In the genomic region with DNA sequence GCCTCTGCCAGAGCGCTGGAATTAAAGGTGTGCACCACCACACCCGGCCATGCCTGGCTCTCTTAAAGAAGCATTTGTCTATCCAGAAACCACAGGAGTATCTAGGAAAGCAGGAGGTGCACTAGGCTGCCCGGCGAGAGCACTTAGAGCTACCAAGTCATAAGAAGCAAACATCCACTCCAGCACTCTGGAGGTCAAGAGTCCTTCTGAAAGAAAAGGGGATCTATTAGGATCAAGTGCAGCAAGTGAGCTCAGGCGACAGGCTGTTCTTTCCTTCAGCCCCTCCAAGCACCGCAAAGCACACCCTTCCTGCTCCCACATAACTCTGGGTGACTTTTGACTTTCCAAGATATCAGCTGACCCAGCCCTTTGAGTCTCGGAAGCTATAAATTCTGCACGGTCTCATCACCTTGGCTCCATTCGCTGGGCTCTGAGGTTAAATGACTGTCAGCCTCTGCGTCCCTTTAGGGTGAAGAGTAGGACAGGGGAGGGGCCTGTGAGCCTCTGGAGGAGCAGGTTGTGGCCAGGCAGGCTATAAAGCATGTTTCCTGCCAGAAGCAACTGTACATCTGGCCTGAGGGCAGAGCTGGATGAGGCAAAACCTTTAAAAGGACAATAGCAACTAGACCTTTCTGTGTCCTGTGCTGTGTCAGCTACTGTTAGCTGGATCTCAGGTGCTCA, we compare ENCODE assay signal across 21 mouse cellular contexts. TPM values are rescaled to one million over a fixed set of nuclear protein-coding genes. Genes with fewer than 3 reads are reported as not detected.
A peak's percentile ranks its signal among the peaks of the same experiment; 100 is the strongest.
DNase-seq lines count a peak whose midpoint lies in the region; ATAC-seq and TF ChIP-seq lines count a peak whose summit lies in the region.
"Had no signal": no experiment of that assay in that cellular context is flagged by ENCODE, and none has a peak within 500 bp of the region (broad histone marks: within the 10 kb centered on the region; RNA-seq: fewer than 3 reads in every experiment).

No protein-coding gene starts in this region.

- 27% methylated on average over 10 of the region's 10 CpGs for WGBS in kidney, embryonic 16.5 days
- WGBS in lung, embryonic 14.5 days, result 40% methylated on average over 10 of the region's 10 CpGs

- no peak overlapping the region for H3K4me3 ChIP-seq in kidney, embryonic 16.5 days (ENCODE audit: low read length)
- no peak overlapping the region for H3K4me3 ChIP-seq in lung, embryonic 14.5 days (ENCODE audit: low read depth, low read length)
- H3K4me3 ChIP-seq: embryonic facial prominence, embryonic 10.5 days; erythroblast, embryonic 14.5 days; heart, embryonic 13.5 days; megakaryocyte, embryonic 14.5 days; neural tube, embryonic 12.5 days; stomach, embryonic 15.5 days had no signal

- no peaks in the 10 kb centered on the region for H3K27me3 ChIP-seq in kidney, embryonic 16.5 days (ENCODE audit: insufficient read depth, low read length)
- no peaks in the 10 kb centered on the region for H3K27me3 ChIP-seq in lung, embryonic 14.5 days (ENCODE audit: insufficient read depth, low read length)
- H3K27me3 ChIP-seq: heart, embryonic 13.5 days; neural tube, embryonic 12.5 days; stomach, embryonic 15.5 days had no signal

- peak; percentile 12 for DNase-seq in kidney, adult 11 months
- DNase-seq in kidney, adult 18-20 months, result no peak
- DNase-seq in lung, embryonic 14.5 days, result peak; percentile 39
- DNase-seq in lung, postnatal 4 days, result peak; percentile 6 to 41
- no peak for DNase-seq in heart, adult 18-20 months
- DNase-seq in liver, result no peak
- no peak for DNase-seq in urinary bladder, postnatal 25 days (ENCODE audit: low spot score)
- DNase-seq: adrenal gland, postnatal 14 days; B cell, adult 2 months; cerebellum, adult 2 months; heart, postnatal 36 days had no signal

- H3K4me1 ChIP-seq in kidney, embryonic 16.5 days (ENCODE audit: insufficient read depth, low read length), result peaks cover 12% of the 10 kb centered on the region
- no peaks in the 10 kb centered on the region for H3K4me1 ChIP-seq in lung, embryonic 14.5 days (ENCODE audit: insufficient read depth)
- H3K4me1 ChIP-seq: neural tube, embryonic 12.5 days; stomach, embryonic 15.5 days had no signal

- H3K36me3 ChIP-seq in kidney, embryonic 16.5 days (ENCODE audit: insufficient read depth, low read length), result no peaks in the 10 kb centered on the region
- no peaks in the 10 kb centered on the region for H3K36me3 ChIP-seq in lung, embryonic 14.5 days (ENCODE audit: insufficient read depth)
- H3K36me3 ChIP-seq: embryonic facial prominence, embryonic 10.5 days; heart, embryonic 13.5 days; neural tube, embryonic 12.5 days; stomach, embryonic 15.5 days had no signal

- no peak overlapping the region for H3K9ac ChIP-seq in kidney, embryonic 16.5 days (replicated peaks; ENCODE audit: low read length)
- H3K9ac ChIP-seq in lung, embryonic 14.5 days, result no peak overlapping the region
- H3K9ac ChIP-seq: heart, embryonic 13.5 days; liver, embryonic 14.5 days; neural tube, embryonic 12.5 days; stomach, embryonic 15.5 days had no signal

- no peaks in the 10 kb centered on the region for H3K9me3 ChIP-seq in kidney, embryonic 16.5 days (ENCODE audit: low read length)
- H3K9me3 ChIP-seq in lung, embryonic 14.5 days (ENCODE audit: low read depth, low read length), result no peaks in the 10 kb centered on the region
- H3K9me3 ChIP-seq: embryonic facial prominence, embryonic 10.5 days; heart, embryonic 13.5 days; megakaryocyte, embryonic 14.5 days; neural tube, embryonic 12.5 days; stomach, embryonic 15.5 days had no signal

- TF ChIP-seq CTCF in lung, embryonic 14.5 days (IDR thresholded peaks at IDR 0.05; ENCODE audit: low read depth), result no peak

- no peak overlapping the region for H3K27ac ChIP-seq in kidney, embryonic 16.5 days (ENCODE audit: low read length)
- no peak overlapping the region for H3K27ac ChIP-seq in lung, embryonic 14.5 days (ENCODE audit: low read depth)
- H3K27ac ChIP-seq: embryonic facial prominence, embryonic 10.5 days; heart, embryonic 13.5 days; liver, embryonic 14.5 days; neural tube, embryonic 12.5 days; stomach, embryonic 15.5 days had no signal

- ATAC-seq in kidney, embryonic 16.5 days (ENCODE audit: low FRiP score, low TSS enrichment), result peak; percentile 83
- peak; percentile 65 for ATAC-seq in lung, embryonic 14.5 days (ENCODE audit: insufficient read depth)
- ATAC-seq: forebrain, embryonic 14.5 days had no signal

- H3K4me2 ChIP-seq in kidney, embryonic 16.5 days (replicated peaks; ENCODE audit: low read depth, low read length), result no peak overlapping the region
- no peak overlapping the region for H3K4me2 ChIP-seq in lung, embryonic 14.5 days
- H3K4me2 ChIP-seq: heart, embryonic 13.5 days; neural tube, embryonic 12.5 days; stomach, embryonic 15.5 days had no signal

RNA-seq across cellular contexts. Expression of a gene that starts 58.9 kb away (rescaled TPM):
- 0.19 and 0.35 TPM in 2 replicates for polyA plus RNA-seq in kidney, embryonic 16.5 days (2015; fragmentation: Nextera tagmentation; extraction: Ambion mirVana)
- polyA plus RNA-seq in lung, embryonic 14.5 days (2014; fragmentation: Nextera tagmentation; extraction: Ambion mirVana), result 0.89 and 1.1 TPM in 2 replicates
- total RNA-seq in heart, adult 18-20 months (2021), result under 1 TPM; 0.37 to 0.80 TPM
- polyA plus RNA-seq: erythroblast, embryonic 14.5 days; limb, embryonic 11.5 days had no signal

Comparison
In these comparisons a context has a peak if more than half of its experiments do, and no peak if none do; other contexts are left out.
1. DNase-seq: peak in kidney, adult 11 months (single experiment), lung, embryonic 14.5 days (single experiment) and lung, postnatal 4 days (2 of 2); none in kidney, adult 18-20 months (single experiment), heart, adult 18-20 months (0 of 2), liver (single experiment) and urinary bladder, postnatal 25 days (single experiment).